Mouse (Mus musculus) MEL (cell line): ENCODE results near the gene Me3. TPM values are rescaled to one million over a fixed set of nuclear protein-coding genes. Genes with fewer than 3 reads are reported as not detected.

Source experiments
- DNase-seq: peaks from one replicate; pipeline ENCODE4 v3.0.0; 2011; ENCODE audit warnings: low read depth, low spot score
- H3K27ac ChIP-seq: 2 replicates; pipeline ENCODE4 v1.5.1; 2012; ENCODE audit warnings: low read depth, mild to moderate bottlenecking, control low read depth, low read length, moderate library complexity; ENCODE audit not compliant: control insufficient read depth
- H3K27me3 ChIP-seq, 2 experiments: fragments of 150-350 bp in 1 of 2; sonication (generic) in 1 of 2; 2 replicates each; pipeline ENCODE4 v1.6.1; 2012; ENCODE audit warnings: low read length in 2 of 2, mild to moderate bottlenecking in 2 of 2, improper control_type of control experiment in 1 of 2, moderate library complexity in 1 of 2; ENCODE audit not compliant: insufficient read depth in 2 of 2, control insufficient read depth in 1 of 2
- H3K36me3 ChIP-seq, 2 experiments: 2 replicates each; pipeline ENCODE4 v1.6.1; 2012 to 2014; ENCODE audit warnings: low read length in 2 of 2, improper control_type of control experiment in 1 of 2, inconsistent platforms in 1 of 2, mild to moderate bottlenecking in 1 of 2; ENCODE audit not compliant: insufficient read depth in 2 of 2, control insufficient read depth in 1 of 2
- H3K4me1 ChIP-seq, 2 experiments: fragments of 150-350 bp in 1 of 2; sonication (generic) in 1 of 2; 2 replicates each; pipeline ENCODE4 v1.6.1; 2012; ENCODE audit warnings: low read length in 2 of 2, improper control_type of control experiment in 1 of 2, mild to moderate bottlenecking in 1 of 2; ENCODE audit not compliant: insufficient read depth in 2 of 2, control insufficient read depth in 1 of 2
- H3K4me3 ChIP-seq, 2 experiments: fragments of 150-350 bp in 1 of 2; sonication (generic) in 1 of 2; 2 replicates each; pipeline ENCODE4 v1.5.1; 2012; ENCODE audit warnings: low read depth in 2 of 2, low read length in 2 of 2, mild to moderate bottlenecking in 2 of 2, moderate library complexity in 2 of 2, control low read depth in 1 of 2, improper control_type of control experiment in 1 of 2; ENCODE audit not compliant: control insufficient read depth in 1 of 2, insufficient read depth in 1 of 2
- H3K79me2 ChIP-seq: 2 replicates; pipeline ENCODE4 v1.6.1; 2012; ENCODE audit warnings: mild to moderate bottlenecking, low read length, moderate library complexity; ENCODE audit not compliant: control insufficient read depth, poor library complexity, insufficient read depth
- H3K9ac ChIP-seq: 2 replicates; pipeline ENCODE4 v1.6.1; 2012; ENCODE audit warnings: low read depth, mild to moderate bottlenecking, control low read depth, low read length, moderate library complexity; ENCODE audit not compliant: control insufficient read depth, poor library complexity, severe bottlenecking
- H3K9me3 ChIP-seq: fragments of 150-350 bp; sonication (generic); replicated peaks from 2 replicates; pipeline ENCODE4 v1.6.1; 2012; ENCODE audit warnings: mild to moderate bottlenecking, low read length, improper control_type of control experiment, moderate library complexity; ENCODE audit not compliant: insufficient read depth
- BHLHE40 ChIP-seq: IDR thresholded peaks from 2 replicates; pipeline ENCODE4 v1.6.1; 2012; ENCODE audit warnings: low read depth, mild to moderate bottlenecking, inconsistent platforms, low read length, improper control_type of control experiment, borderline replicate concordance
- CHD2 ChIP-seq: IDR thresholded peaks from 2 replicates; pipeline ENCODE4 v1.6.1; 2011; ENCODE audit warnings: low read length, improper control_type of control experiment
- EP300 ChIP-seq, 2 experiments: IDR thresholded peaks; 2 replicates each; pipeline ENCODE4 v1.6.1; 2011; ENCODE audit warnings: improper control_type of control experiment in 2 of 2, low read length in 2 of 2, low read depth in 1 of 2, mild to moderate bottlenecking in 1 of 2
- ETS1 ChIP-seq: IDR thresholded peaks from 2 replicates; pipeline ENCODE4 v1.6.1; 2012; ENCODE audit warnings: low read depth, mild to moderate bottlenecking, inconsistent platforms, low read length, improper control_type of control experiment, moderate library complexity
- GABPA ChIP-seq: IDR thresholded peaks from 2 replicates; pipeline ENCODE4 v1.6.1; 2012; ENCODE audit warnings: low read depth, mild to moderate bottlenecking, inconsistent platforms, low read length, improper control_type of control experiment, moderate library complexity
- GATA1 ChIP-seq: IDR thresholded peaks from 2 replicates; pipeline ENCODE4 v1.6.1; 2011; ENCODE audit warnings: low read depth, low read length, improper control_type of control experiment
- MAFK ChIP-seq: IDR thresholded peaks from 2 replicates; pipeline ENCODE4 v1.6.1; 2011; ENCODE audit warnings: low read depth, mild to moderate bottlenecking, low read length, improper control_type of control experiment, borderline replicate concordance
- MYB ChIP-seq: IDR thresholded peaks from 2 replicates; pipeline ENCODE4 v1.6.1; 2011; ENCODE audit warnings: mild to moderate bottlenecking, low read depth, low read length, improper control_type of control experiment
- MYC ChIP-seq: IDR thresholded peaks from 2 replicates; pipeline ENCODE4 v1.6.1; 2011; ENCODE audit warnings: low read depth, mild to moderate bottlenecking, low read length, improper control_type of control experiment, moderate library complexity
- POLR2A ChIP-seq, 2 experiments: IDR thresholded peaks; 2 replicates each; pipeline ENCODE4 v1.6.1; 2011 to 2012; ENCODE audit warnings: low read length in 2 of 2, mild to moderate bottlenecking in 2 of 2, control low read depth in 1 of 2, improper control_type of control experiment in 1 of 2, low read depth in 1 of 2, moderate library complexity in 1 of 2; ENCODE audit not compliant: control insufficient read depth in 1 of 2, insufficient read depth in 1 of 2, poor library complexity in 1 of 2
- POLR2AphosphoS2 ChIP-seq: IDR thresholded peaks from 2 replicates; pipeline ENCODE4 v1.6.1; 2011; ENCODE audit warnings: low read length, improper control_type of control experiment
- POLR2AphosphoS5 ChIP-seq: IDR thresholded peaks from 2 replicates; pipeline ENCODE4 v1.6.1; 2012; ENCODE audit warnings: low read depth, borderline replicate concordance, mild to moderate bottlenecking, inconsistent platforms, low read length, moderate library complexity, mixed read lengths
- TAL1 ChIP-seq: IDR thresholded peaks from 2 replicates; pipeline ENCODE4 v1.6.1; 2012; ENCODE audit warnings: mild to moderate bottlenecking, inconsistent platforms, low read length, moderate library complexity, mixed read lengths
- TBP ChIP-seq: IDR thresholded peaks from 2 replicates; pipeline ENCODE4 v1.8.0; 2011; ENCODE audit warnings: low read depth, low read length, improper control_type of control experiment
- TCF12 ChIP-seq: IDR thresholded peaks from 2 replicates; pipeline ENCODE4 v1.6.1; 2014; ENCODE audit warnings: low read depth, mild to moderate bottlenecking, inconsistent platforms, low read length, improper control_type of control experiment, moderate library complexity
- UBTF ChIP-seq: IDR thresholded peaks from 2 replicates; pipeline ENCODE4 v1.6.1; 2012; ENCODE audit warnings: low read depth, mild to moderate bottlenecking, inconsistent platforms, low read length, improper control_type of control experiment, moderate library complexity, borderline replicate concordance; ENCODE audit not compliant: insufficient read depth
- ZC3H11A ChIP-seq: IDR thresholded peaks from 2 replicates; pipeline ENCODE4 v1.6.1; 2012; ENCODE audit warnings: low read depth, mild to moderate bottlenecking, inconsistent platforms, low read length, improper control_type of control experiment
- ZNF384 ChIP-seq: IDR thresholded peaks from 2 replicates; pipeline ENCODE4 v1.6.1; 2012; ENCODE audit warnings: low read depth, mild to moderate bottlenecking, inconsistent platforms, low read length, improper control_type of control experiment
- polyA plus RNA-seq, 2 experiments: library from polyadenylated mRNA; stranded (reverse) in 1 of 2; unstranded in 1 of 2; fragments of >175 nt in 1 of 2; fragments of >200 nt in 1 of 2; gene quantifications; 2 replicates each; pipeline versions ENCODE4 v1.2.1 to v1.2.4; 2012; ENCODE audit warnings: low replicate concordance in 2 of 2, low read depth in 1 of 2; ENCODE audit not compliant: insufficient read length in 2 of 2, insufficient read depth in 1 of 2, missing spikeins in 1 of 2
- total RNA-seq: library from RNA; depleted of rRNA; stranded (reverse); fragments of 300-350 nt; gene quantifications from 2 replicates; pipeline ENCODE4 v1.2.3, GENCODE M21; 2012

Me3 gene
- total and polyA plus RNA-seq, 3 experiments = 0.35 TPM; not detected in 2

DNA sequence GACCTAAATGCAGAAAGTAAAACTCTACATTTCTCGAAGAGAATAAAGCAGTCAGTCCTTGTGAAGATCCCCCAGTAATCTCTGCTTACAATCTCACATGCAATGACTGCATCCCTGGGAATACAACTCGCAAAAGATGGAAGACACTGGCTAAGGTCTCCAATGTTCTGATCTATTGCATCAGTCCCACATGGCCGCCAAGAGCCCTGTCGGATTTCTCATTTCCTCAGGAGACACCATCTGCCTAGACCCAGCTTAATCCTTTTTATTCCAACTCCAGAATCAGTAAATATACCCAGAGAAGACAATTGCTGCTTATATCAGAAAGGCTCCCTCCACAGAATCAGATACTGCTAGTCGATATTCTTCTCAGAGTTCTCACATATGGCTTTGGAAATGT, 220.9 kb downstream of the Me3 start:
- Histone ChIP-seq H3K79me2 (no peaks in the 10 kb centered on the region), H3K9ac (no peak overlapping the region), H3K27ac (no peak overlapping the region), H3K4me1 (no peaks in the 10 kb centered on the region), H3K36me3 (no peaks in the 10 kb centered on the region), H3K27me3 (peaks cover 3 to 6% of the 10 kb centered on the region in 2 experiments)
- DNase-seq = no peak
- TF ChIP-seq TCF12 (no peak), ZC3H11A (no peak), UBTF (no peak), GATA1 (no peak), POLR2A (IDR thresholded peaks at IDR 0.05; ENCODE audit: control insufficient read depth in 1 of 2, insufficient read depth in 1 of 2, low read depth in 1 of 2, low read length in 2 of 2, poor library complexity in 1 of 2) (no peak), CHD2 (no peak), MYC (no peak), ETS1 (no peak), ZNF384 (no peak), TAL1 (no peak), EP300 (IDR thresholded peaks at IDR 0.05; ENCODE audit: low read depth in 1 of 2, low read length in 2 of 2) (no peak)
- TF ChIP-seq, all 39 proteins: peak for 0
- H3K4me3 ChIP-seq = no peak overlapping the region
- H3K9me3 ChIP-seq = no peaks in the 10 kb centered on the region

DNA sequence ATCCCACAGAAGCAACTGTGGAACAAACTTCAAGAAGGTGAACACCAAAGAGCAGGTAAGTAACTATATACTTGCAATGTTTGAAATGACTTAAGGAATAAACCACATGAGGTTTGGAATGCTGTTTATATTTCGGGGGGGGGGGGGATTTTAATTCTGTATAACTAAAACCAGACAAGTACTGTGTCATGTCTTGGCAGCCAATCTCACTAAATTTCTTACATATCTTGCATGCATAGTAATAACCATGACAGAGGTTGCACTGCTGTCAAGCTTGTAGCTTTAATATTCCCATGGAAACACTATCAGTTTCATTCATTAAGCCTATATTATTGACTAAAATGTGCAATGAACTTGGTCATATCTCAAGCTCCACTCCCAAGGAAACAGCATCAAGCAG, 223.0 kb downstream of the Me3 start:
- H3K27me3 ChIP-seq = peaks cover 3 to 6% of the 10 kb centered on the region in 2 experiments
- no peak overlapping the region for H3K9ac ChIP-seq
- no peak overlapping the region for H3K4me3 ChIP-seq
- H3K36me3 ChIP-seq = no peaks in the 10 kb centered on the region
- H3K4me1 ChIP-seq = no peaks in the 10 kb centered on the region
- H3K9me3 ChIP-seq = no peaks in the 10 kb centered on the region
- H3K27ac ChIP-seq = no peak overlapping the region
- DNase-seq = no peak
- TF ChIP-seq POLR2A (IDR thresholded peaks at IDR 0.05; ENCODE audit: control insufficient read depth in 1 of 2, insufficient read depth in 1 of 2, low read depth in 1 of 2, low read length in 2 of 2, poor library complexity in 1 of 2) = no peak
- no peak for TF ChIP-seq TBP
- no peak for TF ChIP-seq MAFK
- TF ChIP-seq ETS1 = no peak
- TF ChIP-seq POLR2AphosphoS5 = no peak
- no peak for TF ChIP-seq GABPA
- TF ChIP-seq MYB = no peak
- no peak for TF ChIP-seq POLR2AphosphoS2
- TF ChIP-seq BHLHE40 = no peak
- no peaks in the 10 kb centered on the region for H3K79me2 ChIP-seq
